Mouse (Mus musculus) liver, postnatal 0 days (tissue): Measurements from ENCODE around the gene Panx2.

Experiments
- CTCF ChIP-seq: sonication (generic); IDR thresholded peaks from 2 replicates; pipeline ENCODE4 v1.5.1; 2016; ENCODE audit warnings: antibody characterized with exemption, low read depth
- EP300 ChIP-seq: IDR thresholded peaks from 2 replicates; pipeline ENCODE4 v1.6.1; 2016; ENCODE audit warnings: antibody characterized with exemption, low read depth, mild to moderate bottlenecking

DNA sequence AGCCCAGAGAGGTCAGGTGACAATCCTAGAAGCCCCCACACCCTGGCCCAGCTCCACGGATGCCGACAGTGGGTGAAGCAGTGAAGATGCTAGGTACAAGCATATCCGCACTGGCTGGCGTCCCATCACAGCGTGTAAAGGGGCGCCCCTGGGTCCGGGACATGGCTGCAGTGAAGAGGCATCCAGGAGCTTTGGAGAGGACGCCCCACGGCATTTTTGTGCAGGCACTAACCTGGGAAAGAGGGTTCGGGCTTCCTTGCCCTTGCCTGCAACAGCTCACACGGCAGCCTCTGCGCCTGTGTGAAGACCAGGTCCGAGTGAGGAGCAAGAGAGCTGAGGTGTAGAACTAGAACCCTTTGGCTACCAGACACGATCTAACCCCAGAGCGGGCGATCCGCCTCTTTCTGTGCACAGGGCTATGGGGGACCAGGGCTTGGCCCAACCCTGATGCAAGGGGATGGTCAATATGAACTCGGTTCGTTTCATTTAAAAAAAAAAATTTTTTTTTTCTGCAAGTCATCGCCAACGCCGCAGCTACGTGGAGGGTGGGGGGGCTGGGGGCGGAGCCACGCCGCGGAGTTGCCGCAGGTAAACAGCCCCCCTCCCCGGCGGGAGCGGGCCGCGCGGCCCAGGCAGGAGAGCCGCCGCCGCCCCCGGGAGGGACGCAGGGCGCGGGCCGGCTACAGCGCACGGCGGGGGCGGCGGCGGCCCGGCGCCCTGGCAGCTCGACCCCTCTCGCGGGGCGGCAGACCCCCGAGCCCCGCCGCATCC is at the start of gene Panx2:
- TF ChIP-seq CTCF = no peak
- TF ChIP-seq EP300 = no peak
